Mouse (Mus musculus): ENCODE measurements around the gene Zcchc7.

Gene Zcchc7

DNA sequence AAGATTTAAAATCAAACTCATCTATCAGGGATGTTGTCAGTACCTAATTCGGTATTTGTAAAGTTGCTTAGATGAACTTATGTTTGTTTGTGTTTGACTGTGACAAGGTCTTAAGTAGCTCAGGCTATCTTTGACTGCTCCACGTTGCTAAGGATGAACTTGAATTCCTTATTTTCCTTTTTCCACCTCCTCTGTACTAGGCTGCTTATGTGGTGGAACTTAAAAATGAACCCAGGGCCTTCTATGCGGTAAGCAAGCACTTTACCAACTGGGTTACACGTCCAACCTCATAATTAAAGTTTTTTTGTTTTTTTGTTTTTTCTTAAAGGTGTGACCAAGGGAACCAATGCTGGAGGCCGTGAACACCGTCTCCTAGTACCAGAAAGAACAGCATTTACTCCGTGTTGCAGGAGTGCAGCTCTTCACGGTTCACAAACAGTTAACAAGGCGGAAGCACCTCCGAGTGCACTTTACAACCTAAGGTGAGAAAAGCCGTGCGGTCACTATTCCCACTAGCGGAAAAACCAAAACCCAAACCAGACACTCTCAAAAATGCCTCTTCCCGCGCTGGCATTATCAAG, at the start of gene Zcchc7:
TSS of gene Zcchc7 (plus strand) at position 325 of the 581 bp plus-strand sequence.
- DNase-seq (ENCODE audit: low read depth, low spot score), result no peak

DNA sequence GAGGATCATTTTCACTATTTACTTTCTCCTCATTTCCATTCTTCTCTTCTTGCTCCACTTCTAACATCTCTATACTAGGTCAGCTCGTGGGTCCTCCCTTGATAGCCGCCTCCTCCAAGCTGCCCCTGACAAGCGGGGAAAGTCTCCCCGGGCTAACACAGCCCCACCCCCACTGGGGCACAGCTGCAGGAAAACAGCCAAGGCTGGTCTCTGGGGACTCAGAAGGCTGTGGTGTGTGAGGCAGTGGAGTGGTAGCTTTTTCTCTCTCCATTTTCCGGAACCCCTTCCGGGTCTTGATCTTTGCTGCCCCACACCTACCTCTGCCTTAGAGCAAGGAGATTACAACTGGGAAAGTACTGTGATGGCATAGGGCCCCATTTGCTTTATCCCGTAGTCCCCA, 49.7 kb upstream of the Zcchc7 start:
- no peak for DNase-seq (ENCODE audit: low read depth, low spot score)

DNA sequence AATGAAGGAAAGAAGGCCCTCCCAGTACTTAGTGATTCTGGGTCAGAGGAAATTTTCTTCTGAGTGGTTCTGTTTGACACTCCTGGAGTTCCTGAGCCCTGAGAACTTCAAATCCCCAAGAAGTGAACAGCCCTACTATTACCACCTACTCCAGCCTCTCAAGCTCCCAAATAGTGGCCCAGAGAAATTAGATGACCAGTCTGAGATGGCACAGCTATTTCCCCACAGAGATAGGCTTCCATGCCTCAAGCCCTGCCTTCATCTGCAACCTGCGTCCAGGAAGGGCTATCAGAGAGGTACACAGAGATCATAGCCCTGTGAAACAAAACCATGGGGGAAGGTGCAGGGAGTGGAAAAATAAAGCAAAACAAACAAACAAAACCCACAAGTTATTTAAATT, 48.8 kb upstream of the Zcchc7 start:
- no peak for DNase-seq (ENCODE audit: low read depth, low spot score)

DNA sequence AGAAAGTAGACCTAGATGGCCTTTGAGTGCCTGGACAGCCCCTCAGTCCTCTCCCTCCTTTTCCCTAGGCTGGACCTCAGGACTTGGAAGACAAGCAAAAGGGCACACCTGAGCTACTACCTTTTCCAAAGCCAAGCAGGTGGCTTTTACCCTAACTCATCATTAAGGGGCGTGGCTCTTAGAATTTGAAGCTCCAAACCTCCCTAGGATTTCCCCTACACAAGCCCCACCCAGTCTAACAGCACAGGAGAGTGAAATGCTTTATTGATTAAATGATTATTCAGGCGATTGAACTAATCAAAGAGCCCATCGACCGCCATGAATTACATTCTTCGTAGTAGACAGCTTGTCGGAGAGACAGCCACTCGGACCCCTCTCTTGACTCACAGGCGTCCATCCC, 47.4 kb upstream of the Zcchc7 start:
- DNase-seq (ENCODE audit: low read depth, low spot score), result no peak

DNA sequence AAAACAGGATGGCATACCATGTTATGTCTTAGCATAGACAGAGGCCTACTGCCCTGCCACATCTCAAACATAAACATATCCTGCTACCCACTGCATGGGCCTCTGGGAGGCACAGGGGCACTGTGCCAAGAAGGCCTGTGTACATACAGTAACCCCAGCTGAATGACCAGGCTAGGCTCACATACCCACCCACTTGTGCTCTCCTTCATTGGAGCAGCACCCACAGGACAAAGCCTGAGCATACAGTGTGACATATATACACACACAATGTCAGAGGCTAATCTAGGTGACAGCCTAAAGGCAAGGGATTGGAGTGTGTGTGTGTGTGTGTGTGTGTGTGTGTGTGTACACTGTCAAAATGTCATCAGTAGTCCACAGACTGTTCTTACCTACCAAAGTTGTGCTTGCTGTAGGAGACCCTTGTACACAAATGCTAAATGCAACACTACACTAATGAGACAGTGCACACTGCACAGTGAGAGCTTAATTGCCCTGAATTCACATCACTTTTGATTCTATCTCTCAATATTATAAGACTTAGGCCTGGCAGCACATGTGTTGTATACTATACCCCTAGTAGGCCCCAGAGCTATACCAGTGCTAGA, 46.5 kb upstream of the Zcchc7 start:
- no peak for DNase-seq (ENCODE audit: low read depth, low spot score)

DNA sequence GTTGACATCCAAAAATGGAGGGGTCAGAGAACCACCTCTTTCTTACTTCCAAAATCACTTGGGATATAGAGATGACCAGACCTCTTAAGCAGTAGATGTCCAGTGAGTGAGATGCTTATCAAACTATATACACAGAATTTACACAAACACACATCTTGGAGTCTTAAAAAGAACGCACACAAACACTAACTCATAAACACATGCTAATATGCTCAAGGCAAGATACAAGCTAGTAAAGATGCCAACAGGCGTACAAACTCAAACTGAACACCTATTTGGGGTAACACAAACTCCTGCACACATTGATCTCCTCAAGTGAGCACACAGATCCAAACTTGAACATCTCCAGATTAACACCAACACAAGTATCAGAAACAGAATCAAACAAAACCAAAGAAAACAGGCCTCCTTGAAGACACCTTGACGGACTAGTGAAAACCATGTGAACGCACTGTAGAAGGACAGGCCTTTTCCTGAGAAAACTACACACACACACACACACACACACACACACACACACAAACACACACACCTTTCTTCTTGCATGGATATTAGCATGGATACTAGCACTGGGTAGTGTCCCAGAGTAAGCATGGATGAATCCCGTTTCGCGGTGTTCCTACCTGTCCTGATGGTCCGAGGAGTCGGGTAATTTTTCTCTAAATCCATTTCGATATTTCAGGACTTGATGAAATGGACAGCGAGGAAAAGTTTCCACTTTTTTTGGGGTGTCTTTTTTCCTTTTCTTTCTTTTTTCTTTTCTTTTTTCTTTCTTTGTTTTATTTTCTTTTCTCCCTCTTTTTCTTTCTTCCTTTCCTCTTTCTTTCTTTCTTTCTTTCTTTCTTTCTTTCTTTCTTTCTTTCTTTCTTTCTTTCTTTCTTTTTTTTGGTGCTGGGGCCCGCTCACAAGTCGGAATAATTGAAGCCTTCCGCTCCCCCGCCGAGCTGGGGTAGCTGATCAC, 45.7 kb upstream of the Zcchc7 start, which contains the start of gene Pax5:
TSS of gene Pax5 (minus strand) at position 748 of the 961 bp plus-strand sequence.
- DNase-seq (ENCODE audit: low read depth, low spot score), result no peak

DNA sequence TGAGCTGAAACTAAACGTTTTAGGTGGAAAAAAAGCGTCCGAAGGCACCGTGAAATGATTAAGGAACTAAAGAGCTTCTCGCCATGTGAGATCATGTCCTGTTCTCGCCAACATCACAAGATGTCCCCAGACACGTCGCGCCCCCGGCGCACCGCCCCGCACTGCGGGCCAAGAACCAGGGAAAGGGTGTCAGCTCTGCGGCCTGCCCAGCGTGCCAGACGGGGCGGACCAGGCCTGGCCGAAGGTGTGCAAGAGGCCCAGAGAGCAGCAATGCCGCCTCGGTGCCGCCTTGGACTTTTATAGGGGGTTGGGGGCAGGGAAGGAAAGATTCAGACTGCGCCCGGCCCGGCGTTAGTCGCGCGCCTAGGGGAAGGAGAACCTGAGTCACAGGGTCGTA, 45.0 kb upstream of the Zcchc7 start:
- DNase-seq (ENCODE audit: low read depth, low spot score), result no peak

DNA sequence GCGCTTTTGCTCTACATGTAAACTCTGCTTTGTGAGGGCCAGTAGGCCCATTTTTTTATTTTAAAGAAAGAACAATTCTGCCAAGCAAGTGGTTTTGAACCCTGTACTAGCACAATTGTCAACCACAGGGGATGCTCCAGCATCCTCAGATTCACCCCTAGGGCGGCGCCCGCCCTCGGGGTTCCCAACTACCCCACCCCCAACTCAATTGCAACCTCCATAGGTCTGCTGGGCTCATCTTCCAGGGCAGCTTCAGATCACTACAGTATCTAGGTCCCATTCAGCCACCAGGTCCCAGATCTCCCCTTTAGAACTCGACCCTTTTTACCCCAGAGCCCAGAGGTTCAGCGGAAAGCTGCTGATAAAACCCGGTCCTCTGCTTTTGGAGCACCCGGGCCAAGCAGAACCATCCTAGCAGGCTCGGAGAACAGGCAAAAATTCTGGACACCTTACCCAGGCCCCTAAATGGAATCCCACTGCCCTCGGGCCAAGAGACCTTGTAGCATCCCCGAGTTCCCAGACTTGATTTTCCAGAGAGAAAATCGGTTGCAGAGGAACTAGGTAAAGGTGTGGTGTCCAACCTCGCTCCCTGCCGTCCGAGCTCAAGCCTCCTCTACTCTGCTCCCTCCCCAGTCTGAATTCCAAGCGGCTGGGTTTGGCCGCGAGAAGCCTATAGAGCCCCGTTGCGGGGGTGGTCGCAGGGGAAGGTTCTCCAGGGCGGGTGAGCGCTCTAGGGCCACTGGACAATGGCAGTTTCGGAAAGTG, 44.4 kb upstream of the Zcchc7 start:
- no peak for DNase-seq (ENCODE audit: low read depth, low spot score)

DNA sequence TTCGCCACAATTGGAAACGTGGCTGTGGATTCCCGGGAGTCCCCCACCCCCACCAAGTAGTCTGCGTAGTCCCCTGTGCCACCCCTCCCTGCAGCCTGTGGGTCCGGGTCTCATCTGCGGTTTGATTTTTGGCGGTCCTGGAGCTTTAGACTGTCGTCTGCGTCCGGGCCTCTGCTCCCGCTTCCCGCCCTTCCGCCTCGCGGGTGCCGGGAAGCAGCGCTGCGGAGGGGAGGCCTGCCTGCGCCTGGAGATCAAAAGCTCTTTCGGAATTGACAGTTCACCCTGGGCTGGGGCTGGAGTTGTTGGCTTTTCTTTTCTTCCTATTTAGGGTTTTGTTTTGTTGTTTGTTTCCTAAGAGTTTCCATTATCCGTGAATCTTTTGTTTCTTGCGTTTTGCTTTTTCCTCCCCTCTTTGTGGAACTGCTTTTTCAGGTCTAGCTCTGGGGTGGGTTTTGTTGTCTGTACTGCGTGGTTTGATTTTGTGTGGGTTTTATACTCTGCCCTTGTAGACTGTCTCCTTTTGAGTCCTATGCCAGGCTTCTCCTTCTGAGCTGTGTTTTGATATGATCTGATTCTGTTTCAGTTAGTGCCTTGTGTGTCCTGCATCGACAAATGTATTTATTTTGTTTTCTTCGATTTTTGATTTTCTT, 43.5 kb upstream of the Zcchc7 start:
- no peak for DNase-seq (ENCODE audit: low read depth, low spot score)

DNA sequence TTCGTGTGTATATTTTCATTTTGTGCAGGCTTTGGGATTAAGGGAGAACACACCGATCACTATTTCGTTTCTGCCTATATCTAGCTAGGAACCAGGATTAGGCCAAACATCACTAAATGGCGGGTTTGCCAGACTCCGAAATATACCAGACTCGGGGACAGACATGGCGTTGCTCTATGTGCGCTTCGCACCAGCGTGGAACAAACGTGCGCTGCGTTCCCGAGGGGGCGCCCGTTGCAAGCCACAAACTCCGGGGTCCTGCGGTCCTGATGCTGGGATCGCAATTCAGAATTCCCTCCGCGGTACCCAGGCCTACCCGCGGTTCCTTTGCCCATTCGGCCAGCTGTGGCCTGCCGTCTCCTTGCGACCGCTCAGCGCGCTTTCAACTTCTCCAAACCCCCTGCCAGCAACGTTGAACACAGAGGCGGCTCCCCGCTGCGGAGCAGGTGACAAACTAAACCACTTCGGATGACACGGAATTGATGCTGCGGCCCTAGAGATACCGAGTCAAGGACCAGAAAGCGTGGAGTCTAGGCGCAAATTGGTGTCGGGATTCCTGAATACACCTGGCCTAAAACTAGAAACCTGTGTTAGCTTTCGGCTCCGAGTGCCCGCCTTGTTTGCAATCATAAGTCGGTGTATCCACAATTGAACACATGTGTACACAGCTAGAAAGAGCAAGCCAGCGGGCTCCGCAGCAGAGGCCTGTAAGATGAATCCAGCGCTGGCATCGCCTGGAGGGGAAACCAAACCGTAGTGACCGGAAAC, 42.7 kb upstream of the Zcchc7 start:
- no peak for DNase-seq (ENCODE audit: low read depth, low spot score)

DNA sequence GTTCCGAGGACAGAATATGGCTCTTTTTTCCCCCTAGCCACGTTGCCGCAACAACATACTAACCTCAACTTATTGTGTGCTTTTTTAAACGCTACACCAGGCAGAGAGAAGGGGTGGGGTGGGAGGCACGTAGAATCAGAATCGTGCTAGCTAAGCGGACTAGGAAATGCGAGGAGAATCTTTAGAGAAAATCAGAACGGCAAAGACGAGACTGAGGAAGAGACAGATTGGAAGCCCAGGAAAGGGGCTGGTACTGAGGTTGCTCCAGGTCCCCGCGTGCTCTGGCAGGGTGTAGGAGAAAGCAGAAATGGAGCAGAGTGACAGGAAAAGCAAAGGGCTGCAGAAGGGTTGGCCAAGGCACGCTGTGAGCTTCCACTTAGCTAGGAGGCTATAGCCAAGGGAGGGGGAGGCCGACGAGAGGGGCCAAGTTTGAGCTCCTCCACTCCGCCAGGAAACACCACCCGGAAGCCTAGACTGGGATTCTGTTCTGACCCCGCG, 42.1 kb upstream of the Zcchc7 start:
- no peak for DNase-seq (ENCODE audit: low read depth, low spot score)

DNA sequence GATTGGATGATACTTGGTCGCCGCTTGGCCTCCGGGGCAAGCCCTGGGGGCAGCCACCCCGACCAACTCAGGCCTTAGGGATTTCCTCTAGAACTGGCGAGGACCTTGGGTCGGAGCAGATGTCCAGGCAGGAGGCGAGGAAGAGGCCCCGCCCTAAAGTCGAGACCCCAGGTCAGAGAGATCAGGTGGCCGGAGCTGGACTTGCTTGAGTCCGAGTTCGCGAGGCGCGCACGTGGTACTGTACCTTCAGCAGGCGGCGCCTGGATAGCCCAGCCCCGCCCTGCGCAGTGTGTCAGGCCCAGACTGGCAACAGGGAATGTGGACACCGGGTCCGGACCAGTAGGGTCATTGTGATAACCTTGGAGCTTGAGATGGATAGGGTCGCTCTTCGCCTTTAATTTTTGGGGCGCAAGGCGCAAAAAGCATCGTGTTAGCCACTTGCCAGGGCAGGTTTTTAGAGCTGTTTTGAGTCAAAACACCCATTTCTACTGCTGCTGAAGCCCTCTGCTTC, 41.5 kb upstream of the Zcchc7 start:
- DNase-seq (ENCODE audit: low read depth, low spot score), result no peak

DNA sequence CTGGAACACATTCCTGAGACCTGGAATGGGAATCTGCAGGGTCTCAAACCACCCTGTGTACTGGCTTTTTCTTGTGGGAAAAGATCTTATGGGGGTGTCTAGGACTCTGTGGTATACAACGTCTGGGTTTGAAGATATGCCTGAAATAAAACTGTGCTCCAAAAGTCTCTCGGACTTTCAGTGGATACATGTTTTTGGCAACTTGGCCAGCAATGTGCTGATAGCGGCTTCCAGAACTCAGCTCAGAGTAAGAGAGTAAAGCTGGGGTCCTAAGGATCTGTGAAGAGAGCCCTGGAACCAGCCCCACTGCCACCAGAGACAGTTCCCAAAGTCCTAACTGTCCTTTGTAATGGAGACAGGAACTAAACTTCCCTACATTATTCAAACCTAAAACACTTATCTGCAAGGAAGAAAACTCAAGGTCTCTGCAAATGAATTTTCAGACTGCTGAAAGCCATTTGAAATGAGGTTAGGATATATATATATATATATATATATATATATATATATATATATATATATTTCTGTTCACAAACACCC, 40.0 kb upstream of the Zcchc7 start:
- DNase-seq (ENCODE audit: low read depth, low spot score), result no peak

DNA sequence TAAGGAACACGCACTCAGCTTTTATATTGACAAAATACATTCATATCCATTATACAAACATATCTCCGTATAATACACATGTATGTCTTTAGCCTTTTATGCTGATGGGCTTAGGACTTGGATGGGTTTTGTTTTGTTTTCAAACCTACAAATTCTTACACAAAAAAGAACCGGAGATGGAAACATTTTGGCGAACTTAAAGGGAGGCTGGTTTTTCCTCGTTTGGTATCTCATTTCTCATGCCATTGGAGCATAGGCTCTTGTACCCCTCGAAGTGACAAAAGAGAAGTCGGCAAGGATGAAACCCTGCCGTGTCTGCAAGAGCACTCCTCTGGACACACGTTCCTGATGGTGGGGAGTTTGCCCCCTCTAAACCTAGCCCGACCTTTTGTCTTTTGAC, 39.3 kb upstream of the Zcchc7 start:
- no peak for DNase-seq (ENCODE audit: low read depth, low spot score)

DNA sequence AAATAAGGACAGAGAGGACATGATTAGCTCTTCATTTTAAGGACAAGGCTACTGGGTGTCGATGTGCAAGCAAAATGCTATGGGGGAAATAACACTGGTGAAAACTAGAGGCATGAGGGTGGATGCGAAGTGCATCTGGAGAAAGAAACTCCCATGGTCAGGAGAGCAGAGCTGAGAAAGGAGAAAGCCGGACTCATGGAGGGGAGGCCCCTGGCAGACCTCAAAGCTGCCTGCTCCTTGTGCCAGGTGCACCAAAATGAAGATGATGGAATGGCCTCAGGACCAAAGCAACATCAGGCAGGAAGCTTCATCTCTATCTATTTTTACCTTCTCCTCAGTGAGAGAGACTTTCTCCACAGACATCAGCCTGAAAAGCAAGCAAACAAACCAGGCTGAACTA, 38.0 kb upstream of the Zcchc7 start:
- no peak for DNase-seq (ENCODE audit: low read depth, low spot score)

DNA sequence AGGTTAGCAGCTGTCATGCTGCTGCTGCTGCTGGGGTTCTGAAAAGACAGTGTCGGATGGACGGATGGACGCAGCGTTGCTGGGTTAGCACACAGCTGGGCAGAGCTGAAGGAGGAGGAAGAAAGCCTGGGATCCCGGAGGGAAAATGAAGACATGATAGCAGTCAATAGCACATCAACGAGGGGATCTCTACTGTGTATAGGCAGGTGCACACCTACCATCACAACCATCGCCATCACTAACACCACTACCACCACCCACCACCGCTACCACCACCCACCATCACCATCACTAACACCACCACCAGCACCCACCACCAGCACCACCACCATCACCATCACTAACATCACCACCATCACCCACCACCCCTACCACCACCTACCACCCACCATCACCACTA, 35.6 kb upstream of the Zcchc7 start:
- no peak for DNase-seq (ENCODE audit: low read depth, low spot score)

DNA sequence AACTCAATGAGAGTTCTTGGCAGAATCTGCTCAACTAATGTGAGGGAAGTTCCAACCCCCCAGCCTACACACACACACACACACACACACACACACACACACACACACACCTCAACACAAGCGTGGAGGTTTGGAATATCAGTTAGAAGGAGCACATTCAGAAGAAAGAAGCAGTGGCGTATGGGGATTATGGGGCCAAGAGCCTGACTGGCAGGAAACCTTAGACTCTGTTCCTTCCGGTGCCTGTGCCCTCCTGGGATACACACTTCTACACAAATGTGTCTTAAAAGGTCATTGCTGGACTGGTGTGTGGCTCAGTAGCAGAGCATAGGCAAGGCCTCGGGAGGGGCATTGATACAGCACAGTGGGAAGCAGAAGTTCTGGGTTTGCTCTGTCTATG, 34.4 kb upstream of the Zcchc7 start:
- DNase-seq (ENCODE audit: low read depth, low spot score), result no peak

DNA sequence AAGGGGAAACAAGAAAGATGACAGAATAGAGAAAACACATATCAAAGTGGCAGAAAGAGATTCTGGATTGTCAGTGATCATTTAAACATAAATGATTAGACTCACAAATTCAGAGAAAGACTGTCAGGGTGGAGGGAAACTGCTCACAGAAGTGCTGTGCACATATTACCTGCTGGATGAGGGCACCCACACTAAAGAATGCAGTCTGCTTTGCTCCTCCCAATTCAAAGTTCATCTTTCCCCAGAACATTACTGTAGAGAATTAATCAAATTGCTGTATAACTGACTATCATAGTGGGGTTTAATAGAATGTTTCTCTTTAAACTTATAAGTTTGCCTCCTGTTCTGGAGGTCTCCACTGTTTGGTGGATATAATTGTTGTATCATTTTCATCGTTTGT, 15.2 kb upstream of the Zcchc7 start:
- DNase-seq (ENCODE audit: low read depth, low spot score), result no peak

DNA sequence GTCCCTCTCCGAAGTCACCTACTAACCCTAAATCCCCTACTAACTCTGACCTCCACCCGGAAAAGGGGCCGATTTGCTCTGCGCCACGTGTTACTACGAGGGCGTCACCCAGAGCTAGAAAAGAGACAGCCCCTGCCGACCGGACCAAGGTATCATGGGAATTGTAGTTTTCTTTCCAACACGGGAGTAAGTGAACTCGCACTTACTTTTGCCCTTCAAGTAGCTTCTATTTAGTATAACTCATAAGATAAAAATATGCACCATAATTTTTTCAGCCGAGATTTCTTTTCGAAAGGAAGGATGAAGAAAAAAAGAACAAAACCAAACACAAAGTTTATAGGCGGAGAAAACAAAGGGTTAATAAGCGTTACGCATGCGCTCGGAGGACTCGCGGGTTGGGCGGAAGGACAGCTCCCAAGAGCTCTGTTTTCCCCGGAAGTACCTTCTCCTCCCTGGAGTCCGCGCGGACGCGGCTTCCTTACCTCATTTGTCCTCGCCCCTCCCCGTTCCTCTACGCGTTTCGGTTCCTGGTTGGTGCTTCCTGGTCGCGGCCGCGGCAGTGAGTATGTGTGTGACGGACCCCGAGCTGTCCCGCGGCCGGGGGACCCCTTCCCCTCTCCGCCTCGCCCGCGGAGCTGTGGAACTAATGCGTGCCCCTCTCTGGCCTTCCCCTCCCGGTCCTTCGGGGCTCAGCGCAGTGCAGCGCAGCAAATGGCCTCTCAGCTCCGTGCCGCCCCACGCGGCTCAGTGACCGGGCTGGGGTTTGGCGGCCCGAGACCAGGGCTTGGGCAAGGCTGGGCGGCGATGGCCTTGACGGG, 666 bp downstream of the Zcchc7 start:
- DNase-seq (ENCODE audit: low read depth, low spot score), result peak; percentile 88

Data from WW6 (cell line).